Comparison of ENCODE assay signal across 8 mouse cellular contexts in the genomic region with DNA sequence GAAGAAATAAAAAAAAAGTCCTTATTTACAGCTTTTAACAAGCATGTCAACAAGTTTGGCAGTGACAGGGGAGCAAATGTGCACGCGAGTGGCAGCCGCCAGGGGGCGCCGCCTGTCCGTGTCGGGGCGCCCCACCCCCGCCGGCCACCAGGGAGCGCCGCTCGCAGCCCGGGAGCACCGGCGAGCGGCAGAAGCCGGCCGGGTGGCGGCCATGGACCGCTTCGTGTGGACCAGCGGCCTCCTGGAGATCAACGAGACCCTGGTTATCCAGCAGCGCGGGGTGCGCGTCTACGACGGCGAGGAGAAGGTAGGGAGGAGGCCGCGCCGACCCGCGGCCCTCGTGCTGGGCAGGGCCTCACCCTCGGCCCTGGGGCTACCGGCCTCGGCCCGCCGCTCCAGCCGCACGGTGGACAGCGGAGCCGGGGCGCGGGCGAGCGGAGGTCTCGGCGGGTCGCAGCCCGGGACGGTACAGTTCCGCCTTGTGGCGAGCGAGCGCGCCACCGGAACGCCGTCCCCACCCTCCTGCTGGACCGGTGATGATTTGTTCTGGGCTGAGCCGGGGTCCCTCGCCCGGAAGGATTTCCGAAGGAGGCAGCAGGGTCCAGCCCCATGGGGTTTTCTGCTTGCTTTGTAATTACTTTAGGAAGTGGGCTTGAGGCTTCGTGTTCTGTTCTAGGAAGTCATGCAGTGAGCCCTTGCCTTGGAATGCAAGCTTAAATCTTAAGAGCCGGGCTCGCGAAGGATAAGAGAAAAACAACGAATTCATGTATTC. TPM values are rescaled to one million over a fixed set of nuclear protein-coding genes. Genes with fewer than 3 reads are reported as not detected.
DNase-seq lines count a peak whose midpoint lies in the region; ATAC-seq and TF ChIP-seq lines count a peak whose summit lies in the region.

Vps36 (plus strand) TSS at position 150 of the 772 bp plus-strand sequence.

- CTCF ChIA-PET in Patski (lab: Charles Lee): interaction anchor here (0.6 to 2.3 kb wide), 17 partner anchors 10 to 195 kb away, joined by 3 to 18 read pairs (median 4); partner anchors contain the start of gene Nek5

- H3K36me3 ChIP-seq in hindbrain, embryonic 14.5 days (replicated peaks; ENCODE audit: control insufficient read depth, insufficient read depth): no peaks in the 10 kb centered on the region

- H3K27me3 ChIP-seq in Patski: peaks cover 3% of the 10 kb centered on the region
- no peaks in the 10 kb centered on the region for H3K27me3 ChIP-seq in hindbrain, embryonic 14.5 days (ENCODE audit: control insufficient read depth, insufficient read depth, low read length)

- peak; percentile 98 for ATAC-seq in Patski
- peak; percentile 95 for ATAC-seq in hindbrain, embryonic 14.5 days (ENCODE audit: low FRiP score)

- WGBS in hindbrain, embryonic 14.5 days: under 1% methylated on average over 70 of the region's 73 CpGs

- H3K4me1 ChIP-seq in hindbrain, embryonic 14.5 days (replicated peaks; ENCODE audit: control insufficient read depth, insufficient read depth, low read length): peaks cover 17% of the 10 kb centered on the region

- H3K4me3 ChIP-seq in hindbrain, embryonic 14.5 days (replicated peaks; ENCODE audit: low read length): peak within 1 kb of the TSS; percentile 80

- peak; percentile 33 for DNase-seq in Patski (ENCODE audit: low read depth, low spot score)
- peak; percentile 94 to 96 for DNase-seq in cerebellum, postnatal 14 days
- peak; percentile 83 to 85 for DNase-seq in frontal cortex, postnatal 25 days (ENCODE audit: low spot score in 2 of 2)
- DNase-seq in hindbrain, embryonic 14.5 days (ENCODE audit: low spot score): peak; percentile 90
- peak; percentile 87 to 88 for DNase-seq in layer of hippocampus, postnatal 36 days
- peak; percentile 90 for DNase-seq in lung, postnatal 36 days
- peak; percentile 93 for DNase-seq in retina, postnatal 1 day
- peak; percentile 79 to 86 for DNase-seq in urinary bladder, adult 18-20 months (ENCODE audit: low spot score in 2 of 2)

- no peaks in the 10 kb centered on the region for H3K9me3 ChIP-seq in hindbrain, embryonic 14.5 days (ENCODE audit: control insufficient read depth, low read length)

- H3K4me2 ChIP-seq in hindbrain, embryonic 14.5 days (replicated peaks): peak within 1 kb of the TSS; percentile 81

- in situ Hi-C loops in Patski (cut with MboI; ENCODE audit: low pct_unique_long_range_greater_than_20kb): no loop called here

- TF ChIP-seq CTCF in Patski (IDR thresholded peaks at IDR 0.05): peak; percentile 100

- peak within 1 kb of the TSS; percentile 94 for H3K9ac ChIP-seq in hindbrain, embryonic 14.5 days

- POLR2A ChIA-PET in Patski (lab: Charles Lee): interaction anchor here (0.6 to 0.8 kb wide), 2 partner anchors 12 to 14 kb away, joined by 3 to 5 read pairs; no protein-coding TSS in a partner anchor

- H3K27ac ChIP-seq in hindbrain, embryonic 14.5 days: peak within 1 kb of the TSS; percentile 96

RNA-seq across cellular contexts. Expression of gene Vps36, which starts in this region (rescaled TPM):
- polyA plus RNA-seq in Patski (2021): 29.6 TPM
- polyA plus RNA-seq in hindbrain, embryonic 14.5 days (2014; fragmentation: Nextera tagmentation; extraction: Ambion mirVana): 40.7 and 41.8 TPM in 2 replicates
- 10 to 100 TPM; 26.5 to 30.9 TPM for total RNA-seq in layer of hippocampus, postnatal 36 days (2021)

Comparison
In these comparisons a context has a peak if more than half of its experiments do, and no peak if none do; other contexts are left out.
1. Peak in every context shown above with its lines: DNase-seq, ATAC-seq, H3K4me3 ChIP-seq and H3K27ac ChIP-seq.
2. DNase-seq: peak in every context shown above with its lines; median percentile 95 in cerebellum, postnatal 14 days; 93 in retina, postnatal 1 day; 90 in hindbrain, embryonic 14.5 days; 90 in lung, postnatal 36 days; 88 in layer of hippocampus, postnatal 36 days; 84 in frontal cortex, postnatal 25 days; 82 in urinary bladder, adult 18-20 months; 33 in Patski.